Mouse (Mus musculus): ENCODE measurements at regions not wholly inside any gene's neighbourhood (a gene's known extent, or its start where the extent isn't known, plus 50 kb on each side); places are given as distances from the start of the nearest gene placed in this dataset.

DNA sequence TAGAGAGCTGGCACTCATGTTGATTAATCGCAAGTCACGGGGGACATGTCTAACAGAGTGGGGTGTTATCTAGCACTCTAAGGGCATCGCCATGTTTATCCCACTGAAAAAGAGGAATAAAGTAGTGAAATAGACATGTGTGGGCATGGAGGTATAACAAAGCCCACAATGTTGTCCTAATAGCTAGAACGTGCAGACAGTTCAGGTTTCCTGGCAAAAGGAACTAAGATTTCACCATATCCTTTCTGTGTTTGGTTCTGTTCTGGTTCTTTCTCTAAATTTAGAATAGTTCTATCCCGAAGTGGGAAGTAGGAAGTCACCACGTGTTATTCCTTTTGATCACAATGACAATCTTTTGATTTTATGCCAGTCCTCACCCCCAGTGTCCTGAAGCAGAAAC is 123.2 kb downstream of the Gm13691 start:
- TF ChIP-seq POLR2A (IDR thresholded peaks at IDR 0.05; ENCODE audit: control insufficient read depth, low read depth, low read length) (no peak), CTCF (IDR thresholded peaks at IDR 0.05; ENCODE audit: control insufficient read depth, insufficient read depth, insufficient replicate concordance, low read depth, low read length) (no peak)
